Mouse (Mus musculus): ENCODE measurements at regions not wholly inside any gene's neighbourhood (a gene's known extent, or its start where the extent isn't known, plus 50 kb on each side); places are given as distances from the start of the nearest gene placed in this dataset.

GRCm38 (mm10) chr19:16075512-16076086 lies 57.0 kb upstream of the Gnaq start:
- Histone ChIP-seq H3K9me3 (replicated peaks) (no peaks in the 10 kb centered on the region), H3K9ac (no peak overlapping the region), H3K27me3 (no peaks in the 10 kb centered on the region), H3K27ac (no peak overlapping the region), H3K36me3 (ENCODE audit: poor library complexity, severe bottlenecking) (no peaks in the 10 kb centered on the region), H3K4me3 (no peak overlapping the region), H3K4me2 (no peak overlapping the region), H3K4me1 (no peaks in the 10 kb centered on the region)
- ATAC-seq, result no peak
- 48% methylated on average over 2 of the region's 2 CpGs for WGBS

GRCm38 (mm10) chr19:16075026-16075425 lies 57.6 kb upstream of the Gnaq start:
- no peaks in the 10 kb centered on the region for H3K27me3 ChIP-seq
- H3K4me1 ChIP-seq, result no peaks in the 10 kb centered on the region
- no peaks in the 10 kb centered on the region for H3K36me3 ChIP-seq (ENCODE audit: poor library complexity, severe bottlenecking)
- no peak overlapping the region for H3K27ac ChIP-seq
- H3K4me2 ChIP-seq, result no peak overlapping the region
- no peak overlapping the region for H3K4me3 ChIP-seq
- no peak overlapping the region for H3K9ac ChIP-seq
- no peak for ATAC-seq
- no peaks in the 10 kb centered on the region for H3K9me3 ChIP-seq (replicated peaks)
- 85% methylated on average over 1 of the region's 1 CpGs for WGBS

GRCm38 (mm10) chr19:16067314-16067713 lies 65.3 kb upstream of the Gnaq start:
- Histone ChIP-seq H3K4me2 (no peak overlapping the region), H3K36me3 (ENCODE audit: poor library complexity, severe bottlenecking) (no peaks in the 10 kb centered on the region), H3K9me3 (replicated peaks) (no peaks in the 10 kb centered on the region), H3K27me3 (no peaks in the 10 kb centered on the region), H3K4me1 (no peaks in the 10 kb centered on the region), H3K9ac (no peak overlapping the region), H3K4me3 (no peak overlapping the region), H3K27ac (no peak overlapping the region)
- no peak for ATAC-seq
- 86% methylated on average over 6 of the region's 6 CpGs for WGBS

DNA sequence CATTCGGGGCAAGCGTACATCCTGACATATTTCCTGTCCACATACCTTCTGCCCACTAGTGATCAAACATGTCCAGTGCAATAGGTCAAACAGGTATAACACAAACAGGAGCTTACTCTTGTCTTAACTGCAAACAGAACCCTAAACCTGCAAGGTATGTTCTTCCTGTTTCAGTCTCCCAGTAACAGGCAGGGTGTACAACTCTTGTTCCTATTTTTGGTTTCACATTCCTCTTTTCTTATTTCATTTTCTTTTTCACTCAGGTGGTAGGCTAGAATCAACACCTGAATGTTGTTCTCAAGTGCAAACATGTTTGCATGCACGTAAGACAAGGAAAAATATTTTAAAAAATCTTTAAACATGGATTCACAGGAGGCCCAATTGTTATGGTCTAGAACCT lies 67.7 kb upstream of the Gnaq start:
- Histone ChIP-seq H3K4me1 (no peaks in the 10 kb centered on the region), H3K27me3 (no peaks in the 10 kb centered on the region), H3K36me3 (ENCODE audit: poor library complexity, severe bottlenecking) (no peaks in the 10 kb centered on the region), H3K4me2 (no peak overlapping the region), H3K9me3 (replicated peaks) (no peaks in the 10 kb centered on the region), H3K9ac (no peak overlapping the region), H3K27ac (no peak overlapping the region), H3K4me3 (no peak overlapping the region)
- WGBS, result 94% methylated on average over 3 of the region's 3 CpGs
- no peak for ATAC-seq

- H3K36me3 ChIP-seq (ENCODE audit: poor library complexity, severe bottlenecking), result no peaks in the 10 kb centered on the region
- no peaks in the 10 kb centered on the region for H3K9me3 ChIP-seq (replicated peaks)
- peak; percentile 84 for ATAC-seq
- 16% methylated on average over 12 of the region's 12 CpGs for WGBS
- H3K27me3 ChIP-seq, result no peaks in the 10 kb centered on the region
- no peak overlapping the region for H3K4me3 ChIP-seq
- H3K9ac ChIP-seq, result peak overlapping the region; percentile 58
- H3K4me1 ChIP-seq, result no peaks in the 10 kb centered on the region
- no peak overlapping the region for H3K27ac ChIP-seq
- peak overlapping the region; percentile 55 for H3K4me2 ChIP-seq
Measured at GRCm38 (mm10) chr19:16063916-16064580, 68.6 kb upstream of the Gnaq start.

GRCm38 (mm10) chr19:16063533-16063915 lies 69.1 kb upstream of the Gnaq start:
- Histone ChIP-seq H3K4me2 (peak overlapping the region; percentile 55; the same call in 1 of the 2 replicates), H3K27ac (no peak overlapping the region), H3K4me3 (no peak overlapping the region), H3K9ac (no peak overlapping the region), H3K27me3 (no peaks in the 10 kb centered on the region), H3K4me1 (no peaks in the 10 kb centered on the region), H3K9me3 (replicated peaks) (no peaks in the 10 kb centered on the region), H3K36me3 (ENCODE audit: poor library complexity, severe bottlenecking) (no peaks in the 10 kb centered on the region)
- 57% methylated on average over 8 of the region's 8 CpGs for WGBS
- no peak for ATAC-seq

- Histone ChIP-seq H3K4me1 (no peaks in the 10 kb centered on the region), H3K36me3 (ENCODE audit: poor library complexity, severe bottlenecking) (no peaks in the 10 kb centered on the region), H3K9me3 (replicated peaks) (no peaks in the 10 kb centered on the region), H3K27me3 (no peaks in the 10 kb centered on the region), H3K4me2 (no peak overlapping the region), H3K4me3 (no peak overlapping the region), H3K27ac (no peak overlapping the region), H3K9ac (no peak overlapping the region)
- 87% methylated on average over 11 of the region's 11 CpGs for WGBS
- ATAC-seq, result no peak
Measured at GRCm38 (mm10) chr19:16061821-16062220, 70.8 kb upstream of the Gnaq start.

DNA sequence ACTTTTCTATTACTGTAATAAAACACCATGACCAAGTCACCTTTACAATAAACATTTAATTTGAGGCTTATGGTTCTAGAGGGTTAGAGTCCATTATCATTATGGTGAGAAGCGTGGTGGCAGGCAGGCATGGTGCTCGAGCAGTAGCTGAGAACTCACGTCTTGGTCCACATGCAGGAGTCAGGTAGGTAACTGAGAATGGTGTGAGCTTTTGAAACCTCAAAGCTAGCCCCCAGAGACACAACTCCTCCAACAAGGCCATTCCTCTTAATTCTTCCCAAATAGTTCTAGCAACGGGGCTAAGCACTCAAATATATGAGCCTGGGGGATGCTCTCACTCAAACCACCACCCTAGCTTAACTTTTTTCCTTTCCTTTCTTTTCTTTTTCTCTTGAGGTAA lies 73.6 kb upstream of the Gnaq start:
- Histone ChIP-seq H3K27ac (no peak overlapping the region), H3K4me3 (no peak overlapping the region), H3K9me3 (replicated peaks) (no peaks in the 10 kb centered on the region), H3K9ac (no peak overlapping the region), H3K36me3 (ENCODE audit: poor library complexity, severe bottlenecking) (no peaks in the 10 kb centered on the region), H3K4me2 (no peak overlapping the region), H3K27me3 (no peaks in the 10 kb centered on the region), H3K4me1 (no peaks in the 10 kb centered on the region)
- 93% methylated on average over 4 of the region's 4 CpGs for WGBS
- no peak for ATAC-seq

GRCm38 (mm10) chr19:16050220-16051055 lies 65.6 kb upstream of the Cep78 start:
- Histone ChIP-seq H3K36me3 (ENCODE audit: poor library complexity, severe bottlenecking) (no peaks in the 10 kb centered on the region), H3K4me3 (peak overlapping the region; percentile 34), H3K27ac (peak overlapping the region; percentile 51), H3K4me2 (peak overlapping the region; percentile 60), H3K9me3 (replicated peaks) (no peaks in the 10 kb centered on the region), H3K27me3 (no peaks in the 10 kb centered on the region), H3K9ac (peak overlapping the region; percentile 50), H3K4me1 (peaks cover 12% of the 10 kb centered on the region)
- ATAC-seq, result peak; percentile 77
- 3% methylated on average over 18 of the region's 18 CpGs for WGBS

- WGBS, result 8% methylated on average over 3 of the region's 3 CpGs
- H3K36me3 ChIP-seq (ENCODE audit: poor library complexity, severe bottlenecking), result no peaks in the 10 kb centered on the region
- no peaks in the 10 kb centered on the region for H3K9me3 ChIP-seq (replicated peaks)
- H3K27me3 ChIP-seq, result no peaks in the 10 kb centered on the region
- peak overlapping the region; percentile 34 for H3K4me3 ChIP-seq
- H3K4me2 ChIP-seq, result peak overlapping the region; percentile 60
- H3K9ac ChIP-seq, result no peak overlapping the region
- no peak for ATAC-seq
- H3K4me1 ChIP-seq, result peaks cover 12% of the 10 kb centered on the region
- no peak overlapping the region for H3K27ac ChIP-seq
Measured at GRCm38 (mm10) chr19:16049646-16050045, 64.9 kb upstream of the Cep78 start.

DNA sequence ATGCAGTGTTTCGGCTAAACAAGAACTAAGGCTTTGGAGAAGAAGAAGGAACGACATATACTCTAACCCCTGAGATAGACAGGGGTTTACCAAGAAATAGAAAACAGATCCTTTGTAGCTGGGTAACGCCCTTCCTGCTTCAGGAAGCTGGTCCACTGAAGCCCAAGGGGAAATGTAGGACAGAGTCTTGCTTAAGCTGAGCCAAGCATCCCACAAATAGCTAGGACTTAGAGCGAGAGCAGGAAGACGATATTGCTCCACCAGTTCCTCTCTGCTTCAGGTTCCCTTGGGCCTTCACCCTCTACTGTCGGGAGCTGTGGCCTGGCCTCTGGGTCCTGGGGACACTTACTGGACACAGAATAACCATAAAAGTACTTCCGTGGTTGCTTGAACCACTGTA lies 62.2 kb upstream of the Cep78 start:
- no peak overlapping the region for H3K27ac ChIP-seq
- peaks cover 12% of the 10 kb centered on the region for H3K4me1 ChIP-seq
- H3K9ac ChIP-seq, result no peak overlapping the region
- no peaks in the 10 kb centered on the region for H3K9me3 ChIP-seq (replicated peaks)
- no peak for ATAC-seq
- H3K36me3 ChIP-seq (ENCODE audit: poor library complexity, severe bottlenecking), result no peaks in the 10 kb centered on the region
- H3K4me3 ChIP-seq, result no peak overlapping the region
- 85% methylated on average over 7 of the region's 7 CpGs for WGBS
- no peak overlapping the region for H3K4me2 ChIP-seq
- H3K27me3 ChIP-seq, result no peaks in the 10 kb centered on the region

GRCm38 (mm10) chr19:16045261-16045660 lies 60.5 kb upstream of the Cep78 start:
- Histone ChIP-seq H3K4me1 (peaks cover 3% of the 10 kb centered on the region), H3K36me3 (ENCODE audit: poor library complexity, severe bottlenecking) (no peaks in the 10 kb centered on the region), H3K4me2 (no peak overlapping the region), H3K9ac (no peak overlapping the region), H3K27me3 (no peaks in the 10 kb centered on the region), H3K4me3 (no peak overlapping the region), H3K27ac (no peak overlapping the region), H3K9me3 (replicated peaks) (no peaks in the 10 kb centered on the region)
- no peak for ATAC-seq
- WGBS, result 88% methylated on average over 3 of the region's 3 CpGs
